Mouse (Mus musculus) liver, embryonic 15.5 days (tissue): ENCODE measurements at regions not wholly inside any gene's neighbourhood (a gene's known extent, or its start where the extent isn't known, plus 50 kb on each side); places are given as distances from the start of the nearest gene placed in this dataset.

Source experiments
- ATAC-seq: fragments of 200-750 bp; cut with Nextera tagmentation; 2 replicates; pipeline ENCODE4 v1.8.0; 2017; ENCODE audit warnings: moderate number of reproducible peaks, mild to moderate bottlenecking, moderate library complexity; ENCODE audit not compliant: insufficient read depth
- H3K27ac ChIP-seq: fragments of 300-500 bp; sonication (generic); replicated peaks from 2 replicates; pipeline ENCODE4 v1.5.1; 2015; ENCODE audit warnings: mild to moderate bottlenecking, inconsistent platforms
- H3K27me3 ChIP-seq: fragments of 300-500 bp; sonication (generic); 2 replicates; pipeline ENCODE4 v1.6.1; 2015; ENCODE audit warnings: mild to moderate bottlenecking, inconsistent platforms
- H3K36me3 ChIP-seq: fragments of 300-500 bp; sonication (generic); replicated peaks from 2 replicates; pipeline ENCODE4 v1.6.1; 2015; ENCODE audit warnings: moderate library complexity, mild to moderate bottlenecking, inconsistent platforms
- H3K4me1 ChIP-seq: fragments of 300-500 bp; sonication (generic); replicated peaks from 2 replicates; pipeline ENCODE4 v1.6.1; 2015; ENCODE audit warnings: inconsistent platforms
- H3K4me2 ChIP-seq: fragments of 300-500 bp; sonication (generic); 2 replicates; pipeline ENCODE4 v1.6.1; 2015; ENCODE audit warnings: moderate library complexity, mild to moderate bottlenecking, inconsistent platforms
- H3K4me3 ChIP-seq: fragments of 300-500 bp; sonication (generic); replicated peaks from 2 replicates; pipeline ENCODE4 v1.5.1; 2015; ENCODE audit warnings: mild to moderate bottlenecking, inconsistent platforms
- H3K9ac ChIP-seq: fragments of 300-500 bp; sonication (generic); 2 replicates; pipeline ENCODE4 v1.6.1; 2015; ENCODE audit warnings: moderate library complexity, mild to moderate bottlenecking, inconsistent platforms
- H3K9me3 ChIP-seq: fragments of 300-500 bp; sonication (generic); replicated peaks from 2 replicates; pipeline ENCODE4 v1.6.1; 2016; ENCODE audit warnings: inconsistent platforms
- WGBS: fragments of 180-500 bp; shearing (Covaris S2); methylation state at CpG from one replicate; pipeline ENCODE4 v1.1.7; 2015; ENCODE audit warnings: mixed read lengths; ENCODE audit not compliant: insufficient replicate concordance; 5-methylcytosine and 5-hydroxymethylcytosine counted together

DNA sequence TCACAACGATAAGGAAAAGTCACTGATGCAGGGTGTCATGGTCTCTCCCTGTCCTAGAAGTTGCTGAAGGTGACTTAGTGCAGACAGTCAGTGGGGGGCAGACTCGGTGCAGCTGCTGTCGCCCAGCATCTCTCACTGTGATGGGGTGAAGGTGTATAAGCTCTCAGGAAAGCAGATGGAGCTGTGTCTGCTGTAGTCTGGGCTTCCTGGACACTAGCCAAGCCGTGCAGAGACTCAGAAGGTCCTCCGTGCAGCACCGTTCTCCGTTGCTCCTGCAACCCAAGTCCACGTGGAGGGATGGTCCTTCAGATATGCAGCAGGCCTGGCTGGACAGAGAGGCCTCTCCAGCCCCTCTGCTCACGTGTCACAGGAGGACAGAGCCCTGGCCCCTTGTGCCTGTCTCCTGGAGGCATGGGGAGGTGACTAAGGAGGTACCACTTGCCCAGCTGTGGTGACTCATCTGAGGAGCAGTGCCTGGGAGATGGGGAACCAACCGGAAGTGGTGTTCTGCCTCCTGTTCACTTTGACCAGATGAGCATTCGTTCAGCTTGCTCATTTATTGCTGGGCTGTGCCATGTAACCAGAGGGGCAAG lies 171.2 kb downstream of the Gadd45g start:
- no peaks in the 10 kb centered on the region for H3K27me3 ChIP-seq
- no peak overlapping the region for H3K4me3 ChIP-seq
- H3K9me3 ChIP-seq, result no peaks in the 10 kb centered on the region
- 48% methylated on average over 11 of the region's 11 CpGs for WGBS
- H3K4me2 ChIP-seq, result no peak overlapping the region
- H3K4me1 ChIP-seq, result peaks cover 8% of the 10 kb centered on the region; the same call in 1 of the 2 replicates
- H3K36me3 ChIP-seq, result no peaks in the 10 kb centered on the region
- H3K27ac ChIP-seq, result no peak overlapping the region
- ATAC-seq, result no peak; the same call in 1 of the 2 replicates
- no peak overlapping the region for H3K9ac ChIP-seq

DNA sequence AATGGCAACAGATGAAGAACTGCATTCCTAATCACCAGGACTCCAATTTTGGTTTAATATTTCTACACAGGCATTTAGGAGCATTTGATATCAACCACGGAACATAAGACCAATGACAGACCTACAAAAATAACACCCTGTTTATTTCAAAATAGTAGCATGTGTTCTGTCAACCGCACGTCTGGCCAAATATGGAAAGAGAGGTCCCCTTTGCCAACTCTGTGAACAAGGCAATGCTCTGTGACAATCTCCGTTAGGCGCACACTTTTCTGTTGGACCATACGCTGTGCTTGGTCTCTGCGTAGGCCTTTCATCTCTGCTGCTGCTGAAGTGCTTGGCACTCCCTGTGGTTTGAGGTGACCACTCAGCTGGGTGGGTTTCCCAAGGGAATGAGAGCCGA lies 173.2 kb downstream of the Gadd45g start:
- Histone ChIP-seq H3K9ac (no peak overlapping the region), H3K27ac (no peak overlapping the region), H3K36me3 (no peaks in the 10 kb centered on the region), H3K4me1 (peaks cover 15% of the 10 kb centered on the region), H3K27me3 (no peaks in the 10 kb centered on the region), H3K4me3 (no peak overlapping the region), H3K4me2 (no peak overlapping the region), H3K9me3 (no peaks in the 10 kb centered on the region)
- ATAC-seq, result no peak
- WGBS, result 77% methylated on average over 8 of the region's 8 CpGs

DNA sequence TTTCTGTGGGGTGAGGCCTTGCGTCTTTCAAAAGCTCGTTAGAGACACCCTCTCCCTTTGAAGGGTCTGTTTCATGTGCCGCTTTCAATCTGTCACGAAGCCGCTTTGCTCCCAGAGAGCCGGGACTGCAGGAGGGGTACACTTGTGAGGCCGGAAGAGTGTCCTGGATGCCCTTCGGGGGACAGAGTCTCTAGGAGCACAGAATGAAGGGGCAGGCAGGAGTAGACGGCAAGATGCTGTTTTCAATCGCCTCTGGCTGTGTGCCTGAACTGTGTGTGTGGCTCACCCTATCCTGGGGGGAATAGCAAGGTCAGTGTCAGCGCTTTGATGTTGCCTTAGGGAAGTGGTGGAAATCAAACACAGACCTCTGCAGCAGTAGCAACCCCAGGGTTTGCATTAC lies 174.7 kb downstream of the Gadd45g start:
- no peak overlapping the region for H3K9ac ChIP-seq
- no peaks in the 10 kb centered on the region for H3K9me3 ChIP-seq
- no peaks in the 10 kb centered on the region for H3K27me3 ChIP-seq
- no peak for ATAC-seq
- H3K4me1 ChIP-seq, result peaks cover 24% of the 10 kb centered on the region
- H3K4me2 ChIP-seq, result no peak overlapping the region
- H3K36me3 ChIP-seq, result no peaks in the 10 kb centered on the region
- no peak overlapping the region for H3K4me3 ChIP-seq
- no peak overlapping the region for H3K27ac ChIP-seq
- WGBS, result 62% methylated on average over 11 of the region's 11 CpGs

DNA sequence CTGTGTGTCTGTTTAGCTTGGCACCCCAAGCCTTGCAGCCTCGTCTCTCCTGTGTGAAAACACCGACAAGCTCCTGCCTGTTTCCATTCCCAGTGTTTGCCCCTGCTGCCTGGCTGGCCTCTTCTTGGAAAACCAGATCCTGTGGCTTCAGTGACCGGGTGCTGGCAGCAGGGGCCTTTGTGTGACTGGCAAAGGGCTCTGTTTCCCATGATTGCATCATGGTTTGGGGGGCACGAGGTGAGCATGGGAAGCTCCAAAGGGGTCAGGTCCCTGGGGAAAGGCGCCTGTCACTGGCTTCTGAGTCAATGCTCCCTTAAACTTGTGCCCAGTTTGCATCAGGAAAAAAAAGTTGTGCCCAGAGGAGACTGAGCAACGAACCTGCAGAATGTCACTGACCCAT lies 175.3 kb downstream of the Gadd45g start:
- Histone ChIP-seq H3K9ac (no peak overlapping the region), H3K36me3 (no peaks in the 10 kb centered on the region), H3K4me2 (no peak overlapping the region), H3K27me3 (no peaks in the 10 kb centered on the region), H3K9me3 (no peaks in the 10 kb centered on the region), H3K4me3 (no peak overlapping the region), H3K27ac (no peak overlapping the region), H3K4me1 (peaks cover 24% of the 10 kb centered on the region)
- WGBS, result 45% methylated on average over 6 of the region's 6 CpGs
- no peak for ATAC-seq

DNA sequence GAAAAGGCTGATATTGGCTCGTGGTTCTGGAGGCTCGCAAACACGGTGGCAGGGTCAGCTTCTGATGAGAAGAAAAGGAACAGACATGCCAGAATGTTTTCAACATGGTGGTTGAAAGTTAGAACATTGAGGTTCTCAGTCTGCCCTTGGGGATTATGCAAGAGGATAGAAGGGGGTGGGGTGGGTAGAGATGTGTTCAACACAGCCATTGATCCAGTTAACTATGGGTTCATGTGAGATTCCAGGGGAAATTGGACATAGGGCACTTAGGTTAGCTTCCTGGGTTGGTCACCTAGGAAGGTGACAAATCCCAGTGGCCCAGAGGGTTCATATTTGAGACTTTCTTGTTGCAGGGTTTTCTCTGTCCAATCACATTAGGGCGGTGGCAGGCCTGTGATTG lies 176.1 kb downstream of the Gadd45g start:
- H3K27ac ChIP-seq, result no peak overlapping the region
- WGBS, result 65% methylated on average over 4 of the region's 4 CpGs

DNA sequence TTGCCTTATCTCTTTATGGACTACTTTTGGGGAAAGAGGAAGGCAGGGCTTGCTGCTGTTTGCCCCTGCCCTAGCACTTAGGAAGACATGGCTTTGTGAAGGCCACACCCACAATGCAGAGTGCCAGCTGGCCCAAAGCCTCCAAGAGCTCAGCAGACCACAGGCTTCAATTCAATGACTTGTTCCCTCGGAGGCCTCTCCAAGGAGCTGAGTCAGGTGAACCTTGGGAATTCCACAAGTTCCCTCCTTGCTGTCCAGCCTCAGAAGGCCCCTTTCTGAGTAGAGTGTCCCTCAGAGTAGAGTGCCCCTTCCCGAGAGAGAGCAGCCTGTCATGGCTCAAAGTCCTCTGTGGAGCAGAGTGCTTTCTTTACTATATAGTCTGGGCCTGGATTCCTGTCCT lies 177.9 kb downstream of the Gadd45g start:
- no peaks in the 10 kb centered on the region for H3K36me3 ChIP-seq
- H3K27ac ChIP-seq, result no peak overlapping the region
- H3K9ac ChIP-seq, result no peak overlapping the region
- H3K4me3 ChIP-seq, result no peak overlapping the region
- H3K4me2 ChIP-seq, result peak overlapping the region; percentile 16; the same call in 1 of the 2 replicates
- H3K27me3 ChIP-seq, result no peaks in the 10 kb centered on the region
- H3K9me3 ChIP-seq, result no peaks in the 10 kb centered on the region
- ATAC-seq, result no peak
- WGBS, result 12% methylated on average over 2 of the region's 2 CpGs
- peaks cover 24% of the 10 kb centered on the region for H3K4me1 ChIP-seq

More for the DNA sequence above, 176.1 kb downstream of the Gadd45g start:
- ATAC-seq, result no peak
- no peaks in the 10 kb centered on the region for H3K27me3 ChIP-seq
- H3K4me3 ChIP-seq, result no peak overlapping the region
- H3K9me3 ChIP-seq, result no peaks in the 10 kb centered on the region
- no peak overlapping the region for H3K4me2 ChIP-seq
- H3K9ac ChIP-seq, result no peak overlapping the region
- H3K4me1 ChIP-seq, result peaks cover 24% of the 10 kb centered on the region
- H3K36me3 ChIP-seq, result no peaks in the 10 kb centered on the region

DNA sequence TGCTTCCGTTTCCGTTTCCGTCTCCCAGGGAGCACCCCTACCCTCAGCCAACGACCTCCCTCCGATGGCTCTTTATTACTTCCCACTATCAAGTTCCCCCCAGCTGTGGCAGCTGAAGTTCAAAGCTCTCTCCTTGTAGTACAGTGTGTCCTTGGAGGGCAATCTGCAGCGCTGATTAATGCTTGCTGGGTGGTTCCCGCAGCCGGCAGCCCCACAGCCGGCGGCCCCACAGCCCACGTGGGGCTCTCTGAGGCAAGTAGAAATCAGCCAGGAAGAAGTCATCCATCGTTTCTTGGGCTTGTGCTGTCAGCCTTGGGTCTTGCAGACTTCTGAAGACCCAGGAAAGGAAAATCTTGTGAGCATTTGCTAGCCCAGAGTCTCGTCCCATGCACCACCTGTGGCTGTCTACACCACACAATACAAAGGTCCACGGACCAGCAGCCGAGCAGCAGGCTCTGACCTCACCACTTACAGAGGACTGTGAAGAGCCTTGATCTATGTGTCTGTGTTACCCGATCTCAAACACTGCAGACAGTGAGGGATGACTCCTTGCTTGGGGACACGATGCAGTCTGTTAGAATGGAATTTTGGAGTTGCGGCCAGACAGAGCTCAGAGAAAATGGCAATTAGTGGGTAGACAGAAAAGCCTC lies 178.5 kb downstream of the Gadd45g start:
- Histone ChIP-seq H3K9ac (no peak overlapping the region), H3K27me3 (no peaks in the 10 kb centered on the region), H3K4me2 (peak overlapping the region; percentile 16; the same call in 1 of the 2 replicates), H3K4me1 (peaks cover 24% of the 10 kb centered on the region), H3K9me3 (no peaks in the 10 kb centered on the region), H3K27ac (no peak overlapping the region), H3K36me3 (no peaks in the 10 kb centered on the region), H3K4me3 (no peak overlapping the region)
- peak; percentile 31 for ATAC-seq
- 23% methylated on average over 18 of the region's 18 CpGs for WGBS

DNA sequence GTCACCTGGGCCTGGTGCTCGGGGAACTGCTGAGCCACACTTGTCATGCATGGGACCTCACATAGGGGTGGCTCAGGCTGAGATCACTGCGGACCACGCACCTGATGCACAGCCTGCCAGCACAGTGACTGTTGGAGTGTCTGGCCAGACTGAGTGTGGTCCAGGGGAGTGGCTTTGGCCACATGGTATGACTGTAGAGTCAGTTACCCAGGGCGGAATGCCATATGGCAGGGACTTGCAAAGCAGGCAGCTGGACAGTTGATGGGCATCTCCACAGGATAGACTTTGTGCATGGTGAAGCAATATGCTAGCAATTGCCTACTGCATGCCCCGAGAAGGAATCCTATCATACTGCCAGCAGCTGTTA lies 179.0 kb downstream of the Gadd45g start:
- no peak overlapping the region for H3K4me2 ChIP-seq
- ATAC-seq, result no peak
- WGBS, result 64% methylated on average over 5 of the region's 5 CpGs

DNA sequence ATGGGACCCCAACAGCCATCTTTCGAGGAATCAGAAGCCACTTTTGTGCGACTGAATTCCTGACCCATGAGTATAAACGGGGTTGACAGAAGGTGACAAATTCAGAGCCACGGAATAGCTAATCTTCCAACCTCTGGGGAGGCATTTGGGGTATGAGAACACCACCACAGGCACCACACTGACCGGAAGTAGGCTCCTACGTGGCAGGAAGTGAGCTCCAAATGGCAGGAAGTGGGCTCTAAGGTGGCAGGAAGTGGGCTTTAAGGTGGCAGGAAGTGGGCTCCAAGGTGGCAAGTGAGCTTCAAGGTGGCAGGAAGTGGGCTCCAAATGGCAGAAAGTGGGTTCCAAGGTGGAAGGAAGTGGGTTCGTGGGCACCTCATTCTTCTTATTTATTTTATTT lies 179.8 kb downstream of the Gadd45g start:
- no peak overlapping the region for H3K4me2 ChIP-seq
- H3K4me3 ChIP-seq, result no peak overlapping the region
- 45% methylated on average over 7 of the region's 7 CpGs for WGBS
- peaks cover 24% of the 10 kb centered on the region for H3K4me1 ChIP-seq
- H3K36me3 ChIP-seq, result no peaks in the 10 kb centered on the region
- no peak overlapping the region for H3K27ac ChIP-seq
- H3K27me3 ChIP-seq, result no peaks in the 10 kb centered on the region
- no peaks in the 10 kb centered on the region for H3K9me3 ChIP-seq
- no peak overlapping the region for H3K9ac ChIP-seq
- ATAC-seq, result no peak

More for the DNA sequence above, 179.0 kb downstream of the Gadd45g start:
- H3K4me3 ChIP-seq, result no peak overlapping the region
- H3K9ac ChIP-seq, result no peak overlapping the region
- peaks cover 24% of the 10 kb centered on the region for H3K4me1 ChIP-seq
- no peak overlapping the region for H3K27ac ChIP-seq
- H3K9me3 ChIP-seq, result no peaks in the 10 kb centered on the region
- no peaks in the 10 kb centered on the region for H3K36me3 ChIP-seq
- no peaks in the 10 kb centered on the region for H3K27me3 ChIP-seq

DNA sequence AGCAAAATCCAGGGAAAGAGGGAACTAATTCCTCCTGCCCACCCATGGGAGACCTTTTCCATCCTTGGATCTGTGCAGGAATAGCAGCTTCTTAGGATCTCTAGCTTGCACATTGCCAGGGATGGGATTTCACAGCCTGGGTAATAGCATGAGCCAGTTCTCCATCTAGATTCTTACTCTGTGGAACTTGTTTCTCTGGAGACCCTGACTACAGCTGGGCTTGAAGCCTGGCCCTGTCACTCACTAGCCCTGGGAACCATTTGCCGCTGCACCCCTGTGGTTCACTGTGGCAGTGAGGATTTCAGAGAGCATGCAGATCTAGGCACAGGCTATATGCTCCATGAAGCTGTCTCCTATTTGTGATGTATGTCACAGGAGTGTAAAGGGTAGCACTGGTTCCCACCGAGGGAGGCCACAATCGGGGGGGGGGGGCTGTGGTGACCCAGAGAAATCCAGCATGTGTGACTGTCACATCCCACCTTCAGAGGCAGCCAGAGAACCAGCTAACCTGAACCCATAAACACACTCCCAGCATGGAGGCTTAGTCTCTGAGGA lies 183.5 kb downstream of the Gadd45g start:
- H3K9ac ChIP-seq, result no peak overlapping the region
- H3K27me3 ChIP-seq, result no peaks in the 10 kb centered on the region
- 52% methylated on average over 3 of the region's 3 CpGs for WGBS
- H3K4me3 ChIP-seq, result no peak overlapping the region
- H3K36me3 ChIP-seq, result no peaks in the 10 kb centered on the region
- H3K9me3 ChIP-seq, result no peaks in the 10 kb centered on the region
- ATAC-seq, result no peak
- H3K27ac ChIP-seq, result no peak overlapping the region
- H3K4me2 ChIP-seq, result no peak overlapping the region
- peaks cover 10% of the 10 kb centered on the region for H3K4me1 ChIP-seq

DNA sequence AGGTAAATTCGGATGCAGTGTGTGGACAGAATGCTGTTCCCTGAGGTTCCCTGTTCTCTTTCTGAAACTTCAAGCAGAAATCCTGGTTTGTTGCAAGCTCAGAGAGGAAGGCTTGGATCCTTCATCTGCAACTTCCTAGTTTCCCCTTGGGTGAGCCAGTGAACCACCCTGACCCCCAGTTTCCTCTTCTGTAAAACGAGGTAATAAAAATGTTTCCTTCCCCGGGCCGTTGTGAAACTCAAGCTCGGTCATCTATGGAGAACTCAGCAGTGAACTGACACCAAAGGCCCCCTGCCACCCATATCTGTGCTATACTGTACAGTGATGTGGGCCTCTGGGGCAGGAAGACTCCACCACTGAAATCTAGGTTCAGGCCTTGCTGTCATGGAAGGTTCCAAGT lies 185.0 kb downstream of the Gadd45g start:
- Histone ChIP-seq H3K36me3 (no peaks in the 10 kb centered on the region), H3K27me3 (no peaks in the 10 kb centered on the region), H3K4me2 (no peak overlapping the region), H3K9ac (no peak overlapping the region), H3K4me3 (no peak overlapping the region), H3K27ac (no peak overlapping the region), H3K4me1 (peaks cover 13% of the 10 kb centered on the region; the same call in 1 of the 2 replicates), H3K9me3 (no peaks in the 10 kb centered on the region)
- 28% methylated on average over 5 of the region's 5 CpGs for WGBS
- no peak for ATAC-seq
